In the genomic region with DNA sequence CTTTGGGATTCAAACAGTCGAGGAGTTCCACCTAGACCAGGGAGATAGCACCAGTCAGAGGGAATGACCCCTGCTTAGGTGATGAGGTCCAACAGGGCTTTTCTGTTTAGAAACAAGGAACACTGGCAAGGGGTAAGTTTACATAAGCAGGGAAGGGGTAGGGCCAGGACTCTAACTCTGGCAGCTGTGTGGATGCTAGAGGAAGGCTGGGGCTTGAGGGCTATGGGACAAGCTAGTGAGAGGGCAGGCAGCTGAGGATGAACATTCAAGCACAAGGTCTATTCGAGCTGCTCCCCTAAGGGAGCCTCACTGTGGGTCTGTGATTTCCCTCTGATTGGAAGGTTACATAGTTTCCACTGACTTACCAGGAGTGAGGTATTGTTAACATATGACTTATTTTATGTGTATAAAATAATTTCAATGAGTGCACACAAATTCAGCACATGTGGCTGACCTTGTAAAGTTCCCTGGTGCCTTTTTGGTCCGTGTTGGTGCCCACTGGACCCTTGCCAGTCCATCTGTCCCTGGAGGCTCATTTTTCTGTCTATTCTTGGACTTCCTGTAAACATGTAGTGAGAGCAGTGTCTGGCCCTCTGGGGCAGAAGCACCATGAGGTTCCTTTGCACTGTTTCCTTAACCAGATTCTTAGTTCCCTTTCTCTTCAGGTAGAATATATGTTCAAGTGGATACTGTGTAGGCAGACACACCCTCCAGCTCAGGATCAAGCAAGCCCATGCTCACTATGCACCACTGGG, we compare ENCODE assay signal across 8 mouse cellular contexts. TPM values are rescaled to one million over a fixed set of nuclear protein-coding genes. Genes with fewer than 3 reads are reported as not detected.
DNase-seq lines count a peak whose midpoint lies in the region; ATAC-seq and TF ChIP-seq lines count a peak whose summit lies in the region.

No protein-coding gene starts in this region.

- ATAC-seq in liver, embryonic 12.5 days = no peak
- no peak for ATAC-seq in forebrain, embryonic 11.5 days (replicated peaks; ENCODE audit: low FRiP score)

- H3K4me2 ChIP-seq in liver, embryonic 12.5 days = no peak overlapping the region
- H3K4me2 ChIP-seq in forebrain, embryonic 11.5 days (ENCODE audit: low read depth, low read length, severe bottlenecking) = no peak overlapping the region

- H3K4me1 ChIP-seq in liver, adult 2 months (ENCODE audit: control insufficient read depth, insufficient read depth, low read length) = peaks cover 7% of the 10 kb centered on the region; the same call in 1 of the 2 replicates
- H3K4me1 ChIP-seq in liver, embryonic 12.5 days = peaks cover 41% of the 10 kb centered on the region
- H3K4me1 ChIP-seq in bone marrow, adult 2 months (ENCODE audit: control insufficient read depth, insufficient read depth, low read length) = peaks cover 6% of the 10 kb centered on the region
- H3K4me1 ChIP-seq in megakaryocyte, embryonic 14.5 days = peaks cover 63% of the 10 kb centered on the region
- peaks cover 2% of the 10 kb centered on the region; the same call in 1 of the 2 replicates for H3K4me1 ChIP-seq in forebrain, embryonic 11.5 days (replicated peaks; ENCODE audit: control insufficient read depth, insufficient read depth, low read length)

- whole genome bisulfite sequencing in liver, adult 2 months = 25% methylated on average over 3 of the region's 3 CpGs
- 18% methylated on average over 3 of the region's 3 CpGs for WGBS in liver, embryonic 12.5 days (ENCODE audit: insufficient replicate concordance)
- 24% methylated on average over 3 of the region's 3 CpGs for WGBS in bone marrow, adult 2 months
- WGBS in forebrain, embryonic 11.5 days = 67% methylated on average over 3 of the region's 3 CpGs

- peak overlapping the region; percentile 15; the same call in 1 of the 2 replicates for H3K27ac ChIP-seq in liver, adult 2 months (replicated peaks; ENCODE audit: insufficient read depth, low read depth, low read length)
- H3K27ac ChIP-seq in liver, embryonic 12.5 days = no peak overlapping the region
- peak overlapping the region; percentile 53 for H3K27ac ChIP-seq in bone marrow, adult 2 months (ENCODE audit: control insufficient read depth, insufficient read depth, low read depth, low read length, poor library complexity)
- no peak overlapping the region for H3K27ac ChIP-seq in forebrain, embryonic 11.5 days (ENCODE audit: low read depth, low read length)

- TF ChIP-seq POLR2A in liver, adult 2 months (IDR thresholded peaks at IDR 0.05; ENCODE audit: extremely low read depth, insufficient read depth, low read length) = no peak
- no peak for TF ChIP-seq POLR2A in bone marrow, adult 2 months (IDR thresholded peaks at IDR 0.05; ENCODE audit: borderline replicate concordance, control insufficient read depth, low read depth, low read length)

- H3K9ac ChIP-seq in liver, adult 2 months (ENCODE audit: low read depth, low read length) = no peak overlapping the region
- H3K9ac ChIP-seq in liver, embryonic 12.5 days = no peak overlapping the region
- no peak overlapping the region for H3K9ac ChIP-seq in forebrain, embryonic 11.5 days (ENCODE audit: low read length)

- peaks cover 4% of the 10 kb centered on the region for H3K36me3 ChIP-seq in liver, adult 2 months (ENCODE audit: control insufficient read depth, insufficient read depth, low read length)
- H3K36me3 ChIP-seq in liver, embryonic 12.5 days = peaks cover 11% of the 10 kb centered on the region
- H3K36me3 ChIP-seq in megakaryocyte, embryonic 14.5 days (replicated peaks; ENCODE audit: low read length) = peaks cover 17% of the 10 kb centered on the region
- H3K36me3 ChIP-seq in forebrain, embryonic 11.5 days (ENCODE audit: control insufficient read depth, insufficient read depth, low read length) = no peaks in the 10 kb centered on the region

- no peaks in the 10 kb centered on the region for H3K27me3 ChIP-seq in liver, adult 2 months (ENCODE audit: control insufficient read depth, insufficient read depth, low read length)
- H3K27me3 ChIP-seq in liver, embryonic 12.5 days (replicated peaks) = no peaks in the 10 kb centered on the region
- no peaks in the 10 kb centered on the region for H3K27me3 ChIP-seq in megakaryocyte, embryonic 14.5 days (replicated peaks)
- H3K27me3 ChIP-seq in forebrain, embryonic 11.5 days (ENCODE audit: control insufficient read depth, insufficient read depth, low read length) = no peaks in the 10 kb centered on the region

- no peak overlapping the region for H3K4me3 ChIP-seq in liver, adult 2 months (ENCODE audit: insufficient read depth, low read depth, low read length)
- no peak overlapping the region for H3K4me3 ChIP-seq in liver, embryonic 12.5 days
- H3K4me3 ChIP-seq in bone marrow, adult 2 months (replicated peaks; ENCODE audit: control insufficient read depth, low read depth, low read length) = no peak overlapping the region
- peak overlapping the region; percentile 65 for H3K4me3 ChIP-seq in megakaryocyte, embryonic 14.5 days (replicated peaks)
- H3K4me3 ChIP-seq in forebrain, embryonic 11.5 days (ENCODE audit: low read depth, low read length) = no peak overlapping the region

- H3K9me3 ChIP-seq in liver, embryonic 12.5 days (replicated peaks) = no peaks in the 10 kb centered on the region
- no peaks in the 10 kb centered on the region for H3K9me3 ChIP-seq in megakaryocyte, embryonic 14.5 days
- H3K9me3 ChIP-seq in forebrain, embryonic 11.5 days (ENCODE audit: control insufficient read depth, low read length) = no peaks in the 10 kb centered on the region

- no peak for TF ChIP-seq CTCF in liver, adult 2 months (IDR thresholded peaks at IDR 0.05; ENCODE audit: low read depth, low read length)
- no peak for TF ChIP-seq CTCF in bone marrow, adult 2 months (IDR thresholded peaks at IDR 0.05; ENCODE audit: control insufficient read depth, insufficient read depth, low read length)

- H3K79me2 ChIP-seq in liver, adult 2 months (ENCODE audit: control insufficient read depth, insufficient read depth, low read length) = no peaks in the 10 kb centered on the region

- DNase-seq in liver, adult 2 months (ENCODE audit: extremely low read depth, low read depth, low spot score) = peak; percentile 40
- DNase-seq in heart, postnatal 14 days = peak; percentile 46 to 59
- no peak for DNase-seq in retina, postnatal 1 day
- DNase-seq in layer of hippocampus, postnatal 25 days (ENCODE audit: extremely low spot score in 1 of 2, low spot score in 1 of 2) = no peak
- no peak for DNase-seq in forebrain, embryonic 11.5 days (ENCODE audit: low spot score)

- intact Hi-C loops in heart, postnatal 14 days (cut with DNase I) = no loop called here

RNA-seq across cellular contexts. Expression of gene Cst3, which starts 1.7 kb away (rescaled TPM):
- total RNA-seq in liver, adult 2 months (2014; rRNA removed) = 251 and 282 TPM in 2 replicates
- 436 and 441 TPM in 2 replicates for polyA plus RNA-seq in liver, adult 2 months (2012; rRNA removed)
- polyA plus RNA-seq in liver, embryonic 12.5 days (2016; fragmentation: Nextera tagmentation; extraction: Ambion mirVana) = 140 and 142 TPM in 2 replicates
- 125 and 201 TPM in 2 replicates for polyA plus RNA-seq in bone marrow, adult 2 months (2011; ENCODE audit: insufficient read depth, insufficient read length, low replicate concordance, missing spikeins)
- 100 to 1,000 TPM; 853 to 872 TPM for total RNA-seq in heart, postnatal 14 days (2021)
- polyA plus RNA-seq in megakaryocyte, embryonic 14.5 days (2012; ENCODE audit: insufficient read depth, low replicate concordance) = 199 and 636 TPM in 2 replicates
- 1,000 to 10,000 TPM; 2,237 to 2,613 TPM for total RNA-seq in layer of hippocampus, postnatal 25 days (2021)
- 300 and 319 TPM in 2 replicates for polyA plus RNA-seq in forebrain, embryonic 11.5 days (2014; fragmentation: Nextera tagmentation; extraction: Ambion mirVana)

RNA-seq across cellular contexts. Expression of gene 9230104L09Rik, which starts 12.4 kb away (rescaled TPM):
- total RNA-seq in liver, adult 2 months (2014; rRNA removed) = 0.20 TPM in 1 of 2 replicates, not detected in the other
- not detected in 2 replicates for polyA plus RNA-seq in liver, adult 2 months (2012; rRNA removed)
- polyA plus RNA-seq in liver, embryonic 12.5 days (2016; fragmentation: Nextera tagmentation; extraction: Ambion mirVana) = not detected in 2 replicates
- polyA plus RNA-seq in bone marrow, adult 2 months (2011; ENCODE audit: insufficient read depth, insufficient read length, low replicate concordance, missing spikeins) = not detected in 2 replicates
- total RNA-seq in heart, postnatal 14 days (2021) = 1 to 10 TPM in 1 of 2 experiments, under 1 TPM in 1; 0.78 to 1.1 TPM
- polyA plus RNA-seq in megakaryocyte, embryonic 14.5 days (2012; ENCODE audit: insufficient read depth, low replicate concordance) = not detected in 2 replicates
- not detected for total RNA-seq in layer of hippocampus, postnatal 25 days (2021)
- not detected in 2 replicates for polyA plus RNA-seq in forebrain, embryonic 11.5 days (2014; fragmentation: Nextera tagmentation; extraction: Ambion mirVana)

RNA-seq across cellular contexts. Expression of gene Cst9, which starts 42.2 kb away (rescaled TPM):
- total RNA-seq in liver, adult 2 months (2014; rRNA removed) = not detected in 2 replicates
- not detected in 2 replicates for polyA plus RNA-seq in liver, adult 2 months (2012; rRNA removed)
- 0.31 TPM in 1 of 2 replicates, not detected in the other for polyA plus RNA-seq in liver, embryonic 12.5 days (2016; fragmentation: Nextera tagmentation; extraction: Ambion mirVana)
- polyA plus RNA-seq in bone marrow, adult 2 months (2011; ENCODE audit: insufficient read depth, insufficient read length, low replicate concordance, missing spikeins) = not detected in 2 replicates
- total RNA-seq in heart, postnatal 14 days (2021) = 1 to 10 TPM; 2.5 to 4.0 TPM
- not detected in 2 replicates for polyA plus RNA-seq in megakaryocyte, embryonic 14.5 days (2012; ENCODE audit: insufficient read depth, low replicate concordance)
- total RNA-seq in layer of hippocampus, postnatal 25 days (2021) = not detected
- not detected in 2 replicates for polyA plus RNA-seq in forebrain, embryonic 11.5 days (2014; fragmentation: Nextera tagmentation; extraction: Ambion mirVana)

RNA-seq across cellular contexts. Expression of gene Cst13, which starts 57.3 kb away (rescaled TPM):
- not detected in 2 replicates for total RNA-seq in liver, adult 2 months (2014; rRNA removed)
- not detected in 2 replicates for polyA plus RNA-seq in liver, adult 2 months (2012; rRNA removed)
- polyA plus RNA-seq in liver, embryonic 12.5 days (2016; fragmentation: Nextera tagmentation; extraction: Ambion mirVana) = not detected in 2 replicates
- not detected in 2 replicates for polyA plus RNA-seq in bone marrow, adult 2 months (2011; ENCODE audit: insufficient read depth, insufficient read length, low replicate concordance, missing spikeins)
- total RNA-seq in heart, postnatal 14 days (2021) = not detected
- not detected in 2 replicates for polyA plus RNA-seq in megakaryocyte, embryonic 14.5 days (2012; ENCODE audit: insufficient read depth, low replicate concordance)
- not detected for total RNA-seq in layer of hippocampus, postnatal 25 days (2021)
- not detected in 2 replicates for polyA plus RNA-seq in forebrain, embryonic 11.5 days (2014; fragmentation: Nextera tagmentation; extraction: Ambion mirVana)

Comparison
In these comparisons a context has a peak if more than half of its experiments do, and no peak if none do; other contexts are left out.
1. H3K27ac ChIP-seq: peak in liver, adult 2 months (single experiment) and bone marrow, adult 2 months (single experiment); none in liver, embryonic 12.5 days (single experiment) and forebrain, embryonic 11.5 days (single experiment).
2. DNase-seq: peak in liver, adult 2 months (single experiment) and heart, postnatal 14 days (2 of 2); none in retina, postnatal 1 day (single experiment), layer of hippocampus, postnatal 25 days (0 of 2) and forebrain, embryonic 11.5 days (single experiment).